Mouse (Mus musculus): ENCODE measurements around the gene Mcrip2.
A peak's percentile ranks its signal among the peaks of the same experiment; 100 is the strongest.

Gene Mcrip2

DNA sequence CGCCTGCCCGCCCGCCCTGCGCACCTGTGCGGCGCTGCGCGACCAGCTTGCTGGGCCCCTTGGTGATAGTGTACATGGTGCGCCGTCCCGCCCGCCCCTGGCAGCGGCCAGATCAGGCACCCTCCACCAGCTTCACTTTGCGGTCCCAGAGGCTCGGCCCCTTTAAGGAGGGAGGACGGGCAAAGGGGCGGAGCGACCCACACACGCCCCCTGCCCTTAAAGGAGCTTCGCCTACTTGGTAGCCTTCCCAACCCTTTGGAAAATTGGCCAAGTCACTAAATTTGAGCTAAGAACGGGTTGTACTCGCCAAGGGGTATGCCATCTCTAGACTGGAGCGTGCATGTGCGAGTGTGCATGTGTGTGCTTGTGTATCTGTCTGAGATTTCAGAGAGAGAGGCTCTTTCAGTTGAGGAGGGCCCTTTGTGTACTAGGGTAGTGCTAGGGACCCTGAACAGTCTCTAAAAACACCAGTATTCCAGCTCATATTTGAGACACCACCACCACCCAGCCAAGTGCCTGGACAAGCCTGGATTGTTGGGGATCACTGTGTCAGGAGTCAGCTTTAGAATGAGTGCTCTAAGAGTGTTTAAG lies at the start of gene Mcrip2:
Gene Mcrip2, minus strand, starts transcription at position 164 of the 591 bp plus-strand sequence.
- peak; percentile 85 for DNase-seq (ENCODE audit: low spot score)

- DNase-seq (ENCODE audit: low spot score), result no peak
Measured at GRCm38 (mm10) chr17:25918037-25918750, 49.6 kb upstream of the Mcrip2 start.

GRCm38 (mm10) chr17:25916931-25917647 lies 48.5 kb upstream of the Mcrip2 start:
- DNase-seq (ENCODE audit: low spot score), result no peak

DNA sequence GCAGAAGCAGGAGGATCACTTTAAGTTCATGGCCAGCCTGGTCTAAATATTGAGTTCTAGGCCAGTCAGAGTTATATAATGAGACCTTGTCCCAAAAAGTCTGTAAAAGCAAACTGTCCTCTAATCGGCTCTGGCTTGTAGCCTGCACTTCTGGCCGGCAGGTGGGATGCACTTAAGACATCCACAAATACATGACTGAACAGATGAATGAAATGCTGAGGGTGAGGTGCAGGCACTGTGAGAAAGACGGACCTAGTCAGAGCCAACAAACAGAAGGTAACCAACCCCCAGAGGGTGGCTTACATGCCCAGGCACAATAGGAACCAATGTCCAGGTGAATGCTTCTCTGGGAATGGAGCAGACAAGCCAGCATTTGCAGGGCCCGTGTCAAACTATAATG lies 45.7 kb upstream of the Mcrip2 start:
- DNase-seq (ENCODE audit: low spot score), result no peak

DNA sequence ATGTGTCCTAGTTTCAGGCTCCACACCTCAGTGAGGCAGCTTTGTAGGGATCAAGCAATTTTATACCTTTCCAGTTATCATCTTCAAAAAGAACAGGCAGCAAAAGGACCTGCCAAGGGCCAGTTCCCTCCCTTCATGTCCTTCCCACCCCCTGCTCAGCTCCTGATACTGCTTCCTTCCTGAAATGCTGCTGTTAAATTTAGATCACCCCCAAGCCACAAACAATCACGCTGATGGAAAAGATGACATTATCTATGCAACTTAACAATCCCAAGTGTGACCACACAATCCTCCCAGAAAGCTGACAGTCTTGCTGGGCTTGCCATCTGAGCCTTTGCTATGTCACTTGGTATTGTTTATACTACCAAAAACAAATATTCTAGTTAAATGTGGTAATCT lies 45.3 kb upstream of the Mcrip2 start:
- DNase-seq (ENCODE audit: low spot score), result no peak

GRCm38 (mm10) chr17:25913186-25913876 lies 44.8 kb upstream of the Mcrip2 start:
- peak; percentile 22 for DNase-seq (ENCODE audit: low spot score)

DNA sequence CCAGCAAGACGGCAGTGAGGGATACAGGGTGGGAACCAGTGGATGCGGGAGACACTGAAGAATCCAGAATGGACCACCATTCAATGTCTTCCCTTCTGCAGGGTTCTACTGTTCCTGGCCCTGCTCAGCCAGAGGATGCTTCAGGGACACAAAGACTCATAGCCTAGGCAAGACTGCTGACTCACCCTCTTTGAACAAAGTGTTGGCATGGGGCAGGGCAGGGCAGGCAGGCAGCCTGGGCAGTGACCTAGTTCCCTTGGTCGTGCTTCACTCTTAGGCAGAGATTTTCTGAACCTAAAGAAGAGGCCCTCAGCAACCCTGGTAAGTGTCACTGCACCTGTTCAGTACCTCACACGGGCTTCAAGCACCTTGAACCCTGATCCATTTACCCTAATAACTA lies 43.3 kb upstream of the Mcrip2 start:
- no peak for DNase-seq (ENCODE audit: low spot score)

DNA sequence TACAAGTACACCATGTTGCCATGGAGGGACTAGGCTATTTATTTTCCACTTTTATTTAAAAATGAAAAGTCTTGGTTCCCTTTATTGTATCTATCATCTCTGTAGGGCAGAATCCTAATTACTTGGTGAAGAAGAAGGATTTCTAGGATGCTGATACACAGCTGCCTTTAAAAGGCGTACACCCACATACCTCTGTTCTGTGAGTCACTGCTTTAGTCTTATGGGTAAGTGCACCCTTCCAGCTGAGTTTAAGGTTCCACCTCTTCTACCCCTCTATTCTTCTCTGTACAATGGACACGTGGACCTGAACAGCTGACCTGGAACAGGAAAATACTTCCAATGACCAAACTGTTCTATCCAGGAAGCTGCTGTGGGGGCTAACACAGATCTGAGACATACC lies 39.1 kb upstream of the Mcrip2 start:
- no peak for DNase-seq (ENCODE audit: low spot score)

DNA sequence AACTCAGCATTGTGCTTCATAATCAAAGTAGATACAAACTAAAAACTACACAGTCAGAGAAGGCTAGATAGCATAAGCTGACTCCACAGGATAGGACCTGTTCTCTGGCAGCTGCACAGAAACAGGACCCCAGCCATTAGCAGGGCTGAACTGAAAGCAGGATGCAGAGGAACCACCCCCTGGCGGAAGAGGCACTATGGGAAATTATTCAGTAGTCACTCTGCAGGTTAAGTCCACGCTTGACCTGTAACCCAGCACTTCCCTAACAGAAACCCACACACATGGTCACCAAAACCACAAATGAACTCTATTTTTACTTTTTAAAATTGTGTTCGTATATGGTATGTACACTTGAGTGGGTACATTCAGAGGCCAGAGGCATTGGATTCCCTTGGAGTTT lies 34.5 kb upstream of the Mcrip2 start:
- no peak for DNase-seq (ENCODE audit: low spot score)

DNA sequence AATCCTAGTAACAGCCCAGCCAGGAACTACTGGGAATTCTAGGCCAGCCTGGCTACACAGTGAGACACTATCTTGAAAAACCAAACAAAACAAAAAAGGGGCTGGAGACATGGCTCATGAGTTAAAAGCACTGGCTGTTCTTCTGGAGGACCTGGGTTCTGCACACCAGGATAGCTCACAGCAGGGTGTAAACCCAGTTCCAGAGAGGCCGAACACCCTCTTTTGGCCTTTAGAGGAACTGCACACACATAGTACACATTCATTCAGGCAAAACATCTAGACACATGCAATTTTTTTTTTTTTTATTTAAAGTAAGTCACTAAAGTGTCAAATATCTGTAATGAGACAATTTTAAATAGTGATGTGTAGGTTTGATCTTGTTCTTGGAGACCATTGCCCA lies 31.6 kb upstream of the Mcrip2 start:
- no peak for DNase-seq (ENCODE audit: low spot score)

DNA sequence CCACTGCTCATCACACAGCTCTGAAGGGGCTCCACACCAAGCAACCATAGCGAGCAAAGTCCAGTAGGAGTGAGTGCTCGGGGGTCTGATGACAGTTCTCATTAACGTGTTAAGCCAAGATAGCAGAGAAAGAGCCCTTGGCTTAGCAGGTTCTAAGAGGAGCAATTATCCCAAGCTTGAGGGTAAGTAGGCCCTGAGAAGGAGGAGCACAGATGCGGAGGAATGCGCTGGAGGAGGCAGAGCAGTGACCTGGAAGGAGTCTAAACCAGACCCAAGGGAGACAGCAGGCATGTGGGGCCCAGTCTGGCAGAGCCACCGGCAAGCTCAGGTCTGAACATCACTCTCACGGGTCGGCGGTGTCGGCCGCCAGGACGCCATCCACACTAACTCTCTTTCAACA lies 27.3 kb upstream of the Mcrip2 start:
- no peak for DNase-seq (ENCODE audit: low spot score)

- DNase-seq (ENCODE audit: low spot score), result no peak
Measured at GRCm38 (mm10) chr17:25895415-25895814, 26.9 kb upstream of the Mcrip2 start.

- peak; percentile 61 for DNase-seq (ENCODE audit: low spot score)
Measured at GRCm38 (mm10) chr17:25893975-25894617, 25.5 kb upstream of the Mcrip2 start.

DNA sequence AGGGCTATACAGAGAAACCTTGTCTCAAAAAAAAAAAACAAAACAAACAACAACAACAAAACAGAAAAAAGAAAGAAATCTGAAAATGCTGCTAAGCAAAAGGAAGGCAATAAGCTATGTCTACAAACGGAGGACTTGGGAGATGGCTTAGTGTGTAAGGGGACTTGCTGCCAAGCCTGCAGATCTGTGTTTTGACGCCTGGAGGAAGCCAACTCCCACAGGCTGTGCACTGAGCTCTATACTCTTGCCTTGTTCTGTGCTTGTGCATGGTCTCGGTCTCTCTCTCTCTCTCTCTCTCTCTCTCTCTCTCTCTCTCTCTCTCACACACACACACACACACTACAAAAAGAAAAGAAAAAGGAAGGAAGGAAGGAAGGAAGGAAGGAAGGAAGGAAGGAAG lies 20.3 kb upstream of the Mcrip2 start:
- DNase-seq (ENCODE audit: low spot score), result no peak

GRCm38 (mm10) chr17:25887467-25887866 lies 18.9 kb upstream of the Mcrip2 start:
- DNase-seq (ENCODE audit: low spot score), result no peak

- no peak for DNase-seq (ENCODE audit: low spot score)
Measured at GRCm38 (mm10) chr17:25886806-25887205, 18.2 kb upstream of the Mcrip2 start.

DNA sequence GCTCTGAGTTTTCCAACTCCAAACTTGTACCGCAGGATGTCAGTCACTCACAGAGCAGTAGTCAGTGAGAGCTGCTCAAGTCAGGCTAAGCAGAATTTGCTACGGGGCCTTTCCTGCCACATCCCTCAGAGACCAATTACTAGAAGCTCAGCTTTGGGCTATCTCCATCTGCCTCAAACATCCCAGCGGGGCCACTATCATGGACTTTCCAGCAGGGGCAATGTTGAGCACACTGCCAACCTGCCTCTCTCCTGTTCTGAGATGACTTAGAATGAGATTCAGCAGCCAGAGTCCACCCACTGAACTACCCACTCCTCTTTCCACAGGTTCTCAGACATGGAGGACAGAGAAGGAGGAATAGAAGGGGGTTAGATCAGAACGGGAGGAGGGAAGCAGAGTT lies 17.1 kb upstream of the Mcrip2 start:
- no peak for DNase-seq (ENCODE audit: low spot score)

- no peak for DNase-seq (ENCODE audit: low spot score)
Measured at GRCm38 (mm10) chr17:25883824-25884223, 15.3 kb upstream of the Mcrip2 start.

GRCm38 (mm10) chr17:25883268-25883667 lies 14.7 kb upstream of the Mcrip2 start:
- no peak for DNase-seq (ENCODE audit: low spot score)

- no peak for DNase-seq (ENCODE audit: low spot score)
Measured at GRCm38 (mm10) chr17:25882306-25882705, 13.7 kb upstream of the Mcrip2 start.

DNA sequence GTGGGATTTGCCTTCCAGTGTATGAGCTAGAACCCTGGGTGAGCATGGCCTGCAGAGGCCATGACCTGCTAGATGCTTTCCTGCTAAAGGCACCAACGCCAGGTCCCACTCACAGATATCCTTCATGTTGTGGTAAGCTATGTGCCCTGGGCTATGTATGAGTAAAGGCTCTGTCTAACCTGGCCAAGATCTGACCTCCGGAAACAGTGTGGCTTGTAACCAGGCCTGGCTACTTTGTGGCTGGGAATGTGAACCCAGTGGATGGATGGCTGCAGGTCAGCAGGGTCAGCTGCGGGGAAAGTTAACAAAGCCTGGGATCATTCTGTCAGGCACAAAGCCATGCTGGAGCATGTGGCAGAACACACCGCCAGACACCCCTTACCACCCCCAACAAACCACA lies 13.1 kb upstream of the Mcrip2 start:
- DNase-seq (ENCODE audit: low spot score), result no peak

All from ovary, postnatal 36 days (tissue).